Mouse (Mus musculus) layer of hippocampus, postnatal 25 days (tissue): ENCODE measurements around the gene Aldh18a1. TPM values are rescaled to one million over a fixed set of nuclear protein-coding genes. Genes with fewer than 3 reads are reported as not detected.

Source experiments
- total RNA-seq, 2 experiments: library from RNA; stranded (reverse); gene quantifications; 2 replicates each; pipeline ENCODE4 v1.2.3; 2021

Aldh18a1 gene
- total RNA-seq, 2 experiments from 2014 or later, result 22.0 to 30.3 TPM

Other genes starting within 250 kb of the Aldh18a1 start
- gene Sorbs1, start 74.7 kb downstream of the Aldh18a1 start, total RNA-seq, result 100 to 1,000 TPM; 185 to 208 TPM
- gene Tctn3, start 23.8 kb upstream of the Aldh18a1 start, total RNA-seq, result 10 to 100 TPM; 15.8 to 17.6 TPM
- gene Entpd1, start 23.9 kb upstream of the Aldh18a1 start, total RNA-seq, result 10 to 100 TPM; 15.9 to 20.2 TPM
- 1 to 10 TPM in 1 of 2 experiments, under 1 TPM in 1; 0.66 to 1.1 TPM for gene Cc2d2b, start 160.3 kb upstream of the Aldh18a1 start, total RNA-seq
- gene Ccnj, start 242.8 kb upstream of the Aldh18a1 start, total RNA-seq, result 1 to 10 TPM; 8.4 TPM